Mouse (Mus musculus): ENCODE data around the gene Coq10b. TPM values are rescaled to one million over a fixed set of nuclear protein-coding genes. Genes with fewer than 3 reads are reported as not detected.
"Not testable (repeated sequence)": the region's sequence is repeated elsewhere in the genome, so short reads cannot be mapped to it uniquely, and the experiment has no call there.

Coq10b gene
- 21.2 and 27.1 TPM in 2 replicates for polyA plus RNA-seq (2011; ENCODE audit: insufficient read depth, insufficient read length, low read depth, missing spikeins)

DNA sequence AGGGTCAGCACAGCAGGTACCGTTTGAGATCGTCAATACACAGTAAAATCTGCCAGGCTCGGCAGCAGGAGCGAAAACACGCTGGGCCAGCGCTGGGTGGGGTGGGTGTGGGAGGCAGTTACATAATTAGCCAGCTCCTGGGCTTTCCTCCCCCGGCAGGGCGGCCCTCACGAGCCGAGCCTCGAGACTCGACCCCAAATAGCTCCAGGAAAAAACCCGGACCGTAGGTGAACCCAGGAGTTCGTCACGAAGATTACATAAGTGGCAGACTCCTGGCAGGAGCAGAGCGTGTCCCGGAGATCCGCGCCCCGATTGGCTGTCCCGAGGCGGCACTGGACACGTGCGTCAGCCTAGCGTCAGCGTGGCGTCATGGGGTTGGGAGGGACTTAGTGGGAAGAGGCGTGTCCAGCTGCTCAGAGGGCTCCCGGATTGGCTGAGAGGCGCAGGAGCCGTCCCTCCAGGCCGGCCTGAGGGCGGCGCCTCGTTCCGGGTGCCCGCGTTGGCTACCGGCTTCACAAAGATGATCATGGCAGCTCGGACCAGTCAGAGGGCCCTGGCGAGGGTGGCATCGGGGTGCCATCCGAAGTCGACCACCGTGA lies at the start of gene Coq10b:
Gene Coq10b, plus strand, starts transcription at position 416 of the 599 bp plus-strand sequence.
- H3K27ac ChIP-seq (ENCODE audit: insufficient read depth, low read length) = no peak within 1 kb of the TSS
- no peaks in the 10 kb centered on the region for H3K27me3 ChIP-seq (ENCODE audit: control insufficient read depth, insufficient read depth, low read length, poor library complexity, severe bottlenecking)
- no peaks in the 10 kb centered on the region for H3K36me3 ChIP-seq (ENCODE audit: control insufficient read depth, insufficient read depth, low read length, poor library complexity, severe bottlenecking)
- peak within 1 kb of the TSS; percentile 80 for H3K9ac ChIP-seq (ENCODE audit: low read depth, poor library complexity, severe bottlenecking)
- peak within 1 kb of the TSS; percentile 62 for H3K4me3 ChIP-seq (ENCODE audit: low read depth, low read length)
- TF ChIP-seq POLR2A (IDR thresholded peaks at IDR 0.05; ENCODE audit: insufficient read depth, low read length) = peak; percentile 6
- TF ChIP-seq CTCF (IDR thresholded peaks at IDR 0.05; ENCODE audit: low read depth, low read length) = no peak
- H3K9me3 ChIP-seq (replicated peaks; ENCODE audit: control insufficient read depth, insufficient read depth, low read length, poor library complexity, severe bottlenecking) = no peaks in the 10 kb centered on the region
- H3K4me1 ChIP-seq (ENCODE audit: control insufficient read depth, insufficient read depth, low read length) = peaks cover 2% of the 10 kb centered on the region

- not testable (repeated sequence) for H3K9me3 ChIP-seq (replicated peaks; ENCODE audit: control insufficient read depth, insufficient read depth, low read length, poor library complexity, severe bottlenecking); H3K4me3 ChIP-seq (ENCODE audit: low read depth, low read length); H3K27me3 ChIP-seq (ENCODE audit: control insufficient read depth, insufficient read depth, low read length, poor library complexity, severe bottlenecking); H3K9ac ChIP-seq (ENCODE audit: low read depth, poor library complexity, severe bottlenecking); H3K4me1 ChIP-seq (ENCODE audit: control insufficient read depth, insufficient read depth, low read length); H3K27ac ChIP-seq (ENCODE audit: insufficient read depth, low read length)
- TF ChIP-seq CTCF (IDR thresholded peaks at IDR 0.05; ENCODE audit: low read depth, low read length) = peak; percentile 3
- peaks cover 68% of the 10 kb centered on the region for H3K36me3 ChIP-seq (ENCODE audit: control insufficient read depth, insufficient read depth, low read length, poor library complexity, severe bottlenecking)
Measured at GRCm38 (mm10) chr1:55008313-55008712, 44.3 kb upstream of the Coq10b start.

GRCm38 (mm10) chr1:55012513-55012912 lies 40.1 kb upstream of the Coq10b start:
- Histone ChIP-seq H3K4me1 (ENCODE audit: control insufficient read depth, insufficient read depth, low read length) (no peaks in the 10 kb centered on the region), H3K27me3 (ENCODE audit: control insufficient read depth, insufficient read depth, low read length, poor library complexity, severe bottlenecking) (no peaks in the 10 kb centered on the region), H3K4me3 (ENCODE audit: low read depth, low read length) (no peak overlapping the region), H3K27ac (ENCODE audit: insufficient read depth, low read length) (no peak overlapping the region), H3K9me3 (replicated peaks; ENCODE audit: control insufficient read depth, insufficient read depth, low read length, poor library complexity, severe bottlenecking) (no peaks in the 10 kb centered on the region), H3K9ac (ENCODE audit: low read depth, poor library complexity, severe bottlenecking) (no peak overlapping the region), H3K36me3 (ENCODE audit: control insufficient read depth, insufficient read depth, low read length, poor library complexity, severe bottlenecking) (peaks cover 68% of the 10 kb centered on the region)
- TF ChIP-seq CTCF (IDR thresholded peaks at IDR 0.05; ENCODE audit: low read depth, low read length) (no peak), EP300 (IDR thresholded peaks at IDR 0.05; ENCODE audit: insufficient read depth, low read depth, low read length) (no peak), POLR2A (IDR thresholded peaks at IDR 0.05; ENCODE audit: insufficient read depth, low read length) (no peak)

DNA sequence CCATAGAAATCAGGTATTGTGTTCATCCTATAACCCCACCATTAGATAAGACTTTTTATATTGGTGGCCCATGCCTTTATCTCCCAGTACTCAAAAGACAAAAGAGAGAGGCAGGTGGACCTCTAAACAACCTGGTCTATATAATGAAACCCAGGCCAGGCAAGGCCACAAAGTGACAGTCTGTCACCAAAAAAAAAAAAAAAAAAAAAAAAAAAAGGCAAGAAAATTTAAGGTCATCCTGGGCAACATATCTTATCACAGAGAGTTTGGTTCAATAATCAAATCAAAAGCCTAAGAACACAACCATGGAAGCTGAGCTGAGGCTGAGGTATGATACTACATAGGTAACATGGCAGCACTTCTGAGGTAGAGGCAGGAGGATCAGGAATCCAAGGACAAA lies 30.7 kb upstream of the Coq10b start:
- Histone ChIP-seq H3K36me3 (ENCODE audit: control insufficient read depth, insufficient read depth, low read length, poor library complexity, severe bottlenecking) (peaks cover 21% of the 10 kb centered on the region), H3K4me1 (ENCODE audit: control insufficient read depth, insufficient read depth, low read length) (peaks cover 1% of the 10 kb centered on the region)
- TF ChIP-seq POLR2A (IDR thresholded peaks at IDR 0.05; ENCODE audit: insufficient read depth, low read length) (no peak), CTCF (IDR thresholded peaks at IDR 0.05; ENCODE audit: low read depth, low read length) (no peak), EP300 (IDR thresholded peaks at IDR 0.05; ENCODE audit: insufficient read depth, low read depth, low read length) (no peak)

GRCm38 (mm10) chr1:55025656-55026430 lies 26.7 kb upstream of the Coq10b start:
- H3K9ac ChIP-seq (ENCODE audit: low read depth, poor library complexity, severe bottlenecking) = peak overlapping the region; percentile 84
- H3K27me3 ChIP-seq (ENCODE audit: control insufficient read depth, insufficient read depth, low read length, poor library complexity, severe bottlenecking) = no peaks in the 10 kb centered on the region
- H3K36me3 ChIP-seq (ENCODE audit: control insufficient read depth, insufficient read depth, low read length, poor library complexity, severe bottlenecking) = no peaks in the 10 kb centered on the region
- 0 out of 2 replicates have a peak overlapping the region, but pooled peaks have one; percentile 12 for H3K27ac ChIP-seq (ENCODE audit: insufficient read depth, low read length)
- H3K4me3 ChIP-seq (ENCODE audit: low read depth, low read length) = peak overlapping the region; percentile 94
- peaks cover 4% of the 10 kb centered on the region for H3K4me1 ChIP-seq (ENCODE audit: control insufficient read depth, insufficient read depth, low read length)
- no peaks in the 10 kb centered on the region for H3K9me3 ChIP-seq (replicated peaks; ENCODE audit: control insufficient read depth, insufficient read depth, low read length, poor library complexity, severe bottlenecking)
- TF ChIP-seq EP300 (IDR thresholded peaks at IDR 0.05; ENCODE audit: insufficient read depth, low read depth, low read length) (no peak), POLR2A (IDR thresholded peaks at IDR 0.05; ENCODE audit: insufficient read depth, low read length) (no peak), CTCF (IDR thresholded peaks at IDR 0.05; ENCODE audit: low read depth, low read length) (no peak)

More for the DNA sequence above, 30.7 kb upstream of the Coq10b start:
- no peak overlapping the region for H3K4me3 ChIP-seq (ENCODE audit: low read depth, low read length)
- H3K27me3 ChIP-seq (ENCODE audit: control insufficient read depth, insufficient read depth, low read length, poor library complexity, severe bottlenecking) = no peaks in the 10 kb centered on the region
- H3K9me3 ChIP-seq (replicated peaks; ENCODE audit: control insufficient read depth, insufficient read depth, low read length, poor library complexity, severe bottlenecking) = no peaks in the 10 kb centered on the region
- H3K27ac ChIP-seq (ENCODE audit: insufficient read depth, low read length) = no peak overlapping the region
- no peak overlapping the region for H3K9ac ChIP-seq (ENCODE audit: low read depth, poor library complexity, severe bottlenecking)
